Mouse (Mus musculus): Measurements from ENCODE around the gene Pzp. TPM values are rescaled to one million over a fixed set of nuclear protein-coding genes. Genes with fewer than 3 reads are reported as not detected.
A peak's percentile ranks its signal among the peaks of the same experiment; 100 is the strongest.

The Pzp gene
- polyA plus RNA-seq, 1 experiment from 2014 or later, result not detected

GRCm38 (mm10) chr6:128460321-128460720, 66.2 kb downstream of the Pzp start:
- Histone ChIP-seq H3K4me2 (ENCODE audit: low read depth, low read length) (no peak overlapping the region), H3K9me3 (replicated peaks; ENCODE audit: control insufficient read depth, low read length) (no peaks in the 10 kb centered on the region), H3K9ac (replicated peaks; ENCODE audit: low read length) (no peak overlapping the region), H3K27ac (replicated peaks; ENCODE audit: low read depth, low read length) (no peak overlapping the region), H3K27me3 (ENCODE audit: control insufficient read depth, insufficient read depth, low read length) (no peaks in the 10 kb centered on the region), H3K36me3 (replicated peaks; ENCODE audit: control insufficient read depth, insufficient read depth, low read depth, low read length) (no peaks in the 10 kb centered on the region), H3K4me1 (ENCODE audit: control insufficient read depth, insufficient read depth, low read length) (no peaks in the 10 kb centered on the region), H3K4me3 (ENCODE audit: low read depth, low read length) (no peak overlapping the region)
- DNase-seq (ENCODE audit: low spot score), result no peak
- ATAC-seq (replicated peaks; ENCODE audit: insufficient number of reproducible peaks, low FRiP score, low TSS enrichment, low read depth), result no peak
- WGBS, result 17% methylated on average over 2 of the region's 2 CpGs

GRCm38 (mm10) chr6:128457186-128457585, 69.3 kb downstream of the Pzp start:
- Histone ChIP-seq H3K9ac (replicated peaks; ENCODE audit: low read length) (no peak overlapping the region), H3K4me3 (ENCODE audit: low read depth, low read length) (no peak overlapping the region), H3K4me1 (ENCODE audit: control insufficient read depth, insufficient read depth, low read length) (no peaks in the 10 kb centered on the region), H3K9me3 (replicated peaks; ENCODE audit: control insufficient read depth, low read length) (no peaks in the 10 kb centered on the region), H3K27ac (replicated peaks; ENCODE audit: low read depth, low read length) (no peak overlapping the region), H3K4me2 (ENCODE audit: low read depth, low read length) (no peak overlapping the region), H3K27me3 (ENCODE audit: control insufficient read depth, insufficient read depth, low read length) (no peaks in the 10 kb centered on the region), H3K36me3 (replicated peaks; ENCODE audit: control insufficient read depth, insufficient read depth, low read depth, low read length) (no peaks in the 10 kb centered on the region)
- no peak for ATAC-seq (replicated peaks; ENCODE audit: insufficient number of reproducible peaks, low FRiP score, low TSS enrichment, low read depth)
- WGBS, result 89% methylated on average over 5 of the region's 5 CpGs
- no peak for DNase-seq (ENCODE audit: low spot score)

- Histone ChIP-seq H3K4me1 (ENCODE audit: control insufficient read depth, insufficient read depth, low read length) (no peaks in the 10 kb centered on the region), H3K36me3 (replicated peaks; ENCODE audit: control insufficient read depth, insufficient read depth, low read depth, low read length) (no peaks in the 10 kb centered on the region), H3K4me2 (ENCODE audit: low read depth, low read length) (no peak overlapping the region), H3K9me3 (replicated peaks; ENCODE audit: control insufficient read depth, low read length) (no peaks in the 10 kb centered on the region), H3K27ac (replicated peaks; ENCODE audit: low read depth, low read length) (no peak overlapping the region), H3K9ac (replicated peaks; ENCODE audit: low read length) (no peak overlapping the region), H3K27me3 (ENCODE audit: control insufficient read depth, insufficient read depth, low read length) (no peaks in the 10 kb centered on the region), H3K4me3 (ENCODE audit: low read depth, low read length) (no peak overlapping the region)
- WGBS, result 81% methylated on average over 12 of the region's 12 CpGs
- DNase-seq (ENCODE audit: low spot score) (no peak), ATAC-seq (replicated peaks; ENCODE audit: insufficient number of reproducible peaks, low FRiP score, low TSS enrichment, low read depth) (no peak)
These were observed 70.5 kb downstream of the Pzp start for GRCm38 (mm10) chr6:128455835-128456605.

- no peak overlapping the region for H3K9ac ChIP-seq (replicated peaks; ENCODE audit: low read length)
- no peaks in the 10 kb centered on the region for H3K27me3 ChIP-seq (ENCODE audit: control insufficient read depth, insufficient read depth, low read length)
- H3K36me3 ChIP-seq (replicated peaks; ENCODE audit: control insufficient read depth, insufficient read depth, low read depth, low read length), result no peaks in the 10 kb centered on the region
- no peak for DNase-seq (ENCODE audit: low spot score)
- H3K4me2 ChIP-seq (ENCODE audit: low read depth, low read length), result no peak overlapping the region
- no peak overlapping the region for H3K4me3 ChIP-seq (ENCODE audit: low read depth, low read length)
- 93% methylated on average over 5 of the region's 5 CpGs for WGBS
- H3K27ac ChIP-seq (replicated peaks; ENCODE audit: low read depth, low read length), result no peak overlapping the region
- no peak for ATAC-seq (replicated peaks; ENCODE audit: insufficient number of reproducible peaks, low FRiP score, low TSS enrichment, low read depth)
- H3K4me1 ChIP-seq (ENCODE audit: control insufficient read depth, insufficient read depth, low read length), result no peaks in the 10 kb centered on the region
- no peaks in the 10 kb centered on the region for H3K9me3 ChIP-seq (replicated peaks; ENCODE audit: control insufficient read depth, low read length)
These were observed 79.5 kb downstream of the Pzp start for GRCm38 (mm10) chr6:128447063-128447462.

GRCm38 (mm10) chr6:128445761-128446535, 80.6 kb downstream of the Pzp start:
- Histone ChIP-seq H3K4me1 (ENCODE audit: control insufficient read depth, insufficient read depth, low read length) (no peaks in the 10 kb centered on the region), H3K36me3 (replicated peaks; ENCODE audit: control insufficient read depth, insufficient read depth, low read depth, low read length) (no peaks in the 10 kb centered on the region), H3K9ac (replicated peaks; ENCODE audit: low read length) (peak overlapping the region; percentile 27; the same call in 1 of the 2 replicates), H3K27ac (replicated peaks; ENCODE audit: low read depth, low read length) (no peak overlapping the region), H3K27me3 (ENCODE audit: control insufficient read depth, insufficient read depth, low read length) (no peaks in the 10 kb centered on the region), H3K9me3 (replicated peaks; ENCODE audit: control insufficient read depth, low read length) (no peaks in the 10 kb centered on the region), H3K4me3 (ENCODE audit: low read depth, low read length) (no peak overlapping the region), H3K4me2 (ENCODE audit: low read depth, low read length) (no peak overlapping the region)
- 14% methylated on average over 14 of the region's 14 CpGs for WGBS
- DNase-seq (ENCODE audit: low spot score) (peak; percentile 78), ATAC-seq (replicated peaks; ENCODE audit: insufficient number of reproducible peaks, low FRiP score, low TSS enrichment, low read depth) (peak; percentile 53)

- no peak overlapping the region for H3K9ac ChIP-seq (replicated peaks; ENCODE audit: low read length)
- no peak for DNase-seq (ENCODE audit: low spot score)
- 91% methylated on average over 2 of the region's 2 CpGs for WGBS
These were observed 86.3 kb downstream of the Pzp start for GRCm38 (mm10) chr6:128440238-128440637.

GRCm38 (mm10) chr6:128438871-128439341, 87.6 kb downstream of the Pzp start:
- no peak for DNase-seq (ENCODE audit: low spot score)
- H3K4me1 ChIP-seq (ENCODE audit: control insufficient read depth, insufficient read depth, low read length), result no peaks in the 10 kb centered on the region
- no peak overlapping the region for H3K27ac ChIP-seq (replicated peaks; ENCODE audit: low read depth, low read length)
- H3K9me3 ChIP-seq (replicated peaks; ENCODE audit: control insufficient read depth, low read length), result no peaks in the 10 kb centered on the region
- H3K36me3 ChIP-seq (replicated peaks; ENCODE audit: control insufficient read depth, insufficient read depth, low read depth, low read length), result peaks cover 8% of the 10 kb centered on the region
- WGBS, result 30% methylated on average over 18 of the region's 18 CpGs
- H3K4me3 ChIP-seq (ENCODE audit: low read depth, low read length), result peak overlapping the region; percentile 98
- ATAC-seq (replicated peaks; ENCODE audit: insufficient number of reproducible peaks, low FRiP score, low TSS enrichment, low read depth), result no peak; the same call in 1 of the 2 replicates
- peak overlapping the region; percentile 38 for H3K4me2 ChIP-seq (ENCODE audit: low read depth, low read length)
- H3K27me3 ChIP-seq (ENCODE audit: control insufficient read depth, insufficient read depth, low read length), result no peaks in the 10 kb centered on the region
- peak overlapping the region; percentile 50 for H3K9ac ChIP-seq (replicated peaks; ENCODE audit: low read length)

More at GRCm38 (mm10) chr6:128440238-128440637, 86.3 kb downstream of the Pzp start:
- H3K4me2 ChIP-seq (ENCODE audit: low read depth, low read length), result no peak overlapping the region
- H3K27me3 ChIP-seq (ENCODE audit: control insufficient read depth, insufficient read depth, low read length), result no peaks in the 10 kb centered on the region
- H3K36me3 ChIP-seq (replicated peaks; ENCODE audit: control insufficient read depth, insufficient read depth, low read depth, low read length), result peaks cover 6% of the 10 kb centered on the region; the same call in 1 of the 2 replicates
- no peak overlapping the region for H3K4me3 ChIP-seq (ENCODE audit: low read depth, low read length)
- H3K27ac ChIP-seq (replicated peaks; ENCODE audit: low read depth, low read length), result no peak overlapping the region
- no peaks in the 10 kb centered on the region for H3K9me3 ChIP-seq (replicated peaks; ENCODE audit: control insufficient read depth, low read length)
- no peaks in the 10 kb centered on the region for H3K4me1 ChIP-seq (ENCODE audit: control insufficient read depth, insufficient read depth, low read length)
- ATAC-seq (replicated peaks; ENCODE audit: insufficient number of reproducible peaks, low FRiP score, low TSS enrichment, low read depth), result no peak
